Mouse (Mus musculus): Measurements from ENCODE around the gene Brox. TPM values are rescaled to one million over a fixed set of nuclear protein-coding genes. Genes with fewer than 3 reads are reported as not detected.

Gene Brox
- 70.9 TPM for polyA plus RNA-seq (2017; shearing (Covaris generic))

DNA sequence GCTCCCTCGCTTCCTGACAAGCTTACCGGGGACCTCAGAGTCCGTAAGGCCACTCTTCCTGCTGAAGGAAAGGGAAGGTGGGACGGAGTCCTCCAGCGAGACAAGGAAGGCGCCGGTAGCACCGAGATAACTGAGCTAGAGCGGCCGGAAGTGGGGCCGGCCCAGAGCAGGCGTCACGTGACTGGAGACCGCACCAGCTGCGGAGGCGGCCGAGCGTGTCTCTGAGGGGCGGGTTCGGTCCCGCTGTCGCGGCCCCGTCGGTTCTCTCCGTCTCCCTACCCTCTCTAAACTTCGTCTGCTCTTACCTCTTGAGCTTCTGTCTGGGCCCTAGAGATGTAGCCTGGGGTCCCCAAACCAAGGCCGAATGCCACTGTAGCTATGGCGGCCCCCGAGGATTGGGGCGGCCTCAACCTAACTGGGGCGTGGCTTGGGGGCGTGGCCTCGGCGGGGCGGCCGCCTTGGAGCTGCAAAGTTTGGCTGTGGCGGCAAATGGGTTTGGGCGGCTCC lies at the start of gene Brox:
Brox (minus strand) TSS at position 393 of the 507 bp plus-strand sequence.

DNA sequence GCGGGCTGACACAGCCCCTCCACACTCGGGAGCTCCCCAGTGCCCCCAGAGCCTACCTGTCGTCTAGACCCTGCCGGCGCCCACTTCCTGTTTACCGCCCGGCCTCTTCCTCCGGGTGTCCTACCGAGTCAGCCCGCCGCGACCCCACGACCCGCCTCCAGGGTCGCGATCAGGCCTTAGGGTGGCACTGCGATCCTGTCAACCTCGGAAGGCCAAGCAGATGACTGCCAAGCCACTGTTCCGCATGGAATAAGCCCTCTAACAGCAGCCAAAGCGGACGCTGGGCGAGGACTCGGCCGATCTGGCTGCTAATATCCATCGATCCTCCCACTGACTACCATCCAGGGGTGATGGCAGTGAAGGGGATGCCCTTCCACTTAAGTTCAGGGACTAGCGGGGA lies 604 bp downstream of the Brox start, which contains the start of gene Aida:
Aida (plus strand) TSS at position 126 of the 400 bp plus-strand sequence.

Other genes with a start within 250 kb of the Brox start
- 6.0 TPM for gene Disp1, start 75.7 kb downstream of the Brox start, polyA plus RNA-seq (2017; shearing (Covaris generic))
- gene Aida, start 679 bp downstream of the Brox start, polyA plus RNA-seq (2017; shearing (Covaris generic)) = 14.1 TPM
- gene Mia3, start 72.3 kb upstream of the Brox start, polyA plus RNA-seq (2017; shearing (Covaris generic)) = 208 TPM
- 19.1 TPM for gene Taf1a, start 91.7 kb upstream of the Brox start, polyA plus RNA-seq (2017; shearing (Covaris generic))
- gene Hhipl2, start 120.9 kb upstream of the Brox start, polyA plus RNA-seq (2017; shearing (Covaris generic)) = not detected